Mouse (Mus musculus) G1E-ER4 (cell line): ENCODE measurements around the gene Ppfibp1. TPM values are rescaled to one million over a fixed set of nuclear protein-coding genes. Genes with fewer than 3 reads are reported as not detected.

Experiments
- GATA1 ChIP-seq: IDR thresholded peaks from one replicate; pipeline ENCODE4 v1.8.0; 2012; ENCODE audit warnings: low read length, inconsistent platforms
- polyA plus RNA-seq: library from polyadenylated mRNA; stranded (reverse); fragments of >175 nt; gene quantifications from 2 replicates; pipeline ENCODE4 v1.2.3, GENCODE M21; 2012

The Ppfibp1 gene
- 1.1 and 1.3 TPM in 2 replicates for polyA plus RNA-seq

- no peak for TF ChIP-seq GATA1
Measured at GRCm38 (mm10) chr6:146887958-146888659, at the start of gene Ppfibp1. Gene Ppfibp1, plus strand, starts transcription at chr6:146888487.

GRCm38 (mm10) chr6:146838863-146839262 is 49.4 kb upstream of the Ppfibp1 start:
- TF ChIP-seq GATA1, result no peak

- no peak for TF ChIP-seq GATA1
Measured at GRCm38 (mm10) chr6:146844867-146845266, 43.4 kb upstream of the Ppfibp1 start.

GRCm38 (mm10) chr6:146845347-146845746 is 42.9 kb upstream of the Ppfibp1 start:
- no peak for TF ChIP-seq GATA1

GRCm38 (mm10) chr6:146845961-146846750 is 42.1 kb upstream of the Ppfibp1 start:
- TF ChIP-seq GATA1, result no peak

- no peak for TF ChIP-seq GATA1
Measured at GRCm38 (mm10) chr6:146847402-146847801, 40.9 kb upstream of the Ppfibp1 start.

GRCm38 (mm10) chr6:146848281-146848680 is 40.0 kb upstream of the Ppfibp1 start:
- no peak for TF ChIP-seq GATA1

GRCm38 (mm10) chr6:146850050-146850449 is 38.2 kb upstream of the Ppfibp1 start, which contains the start of gene Smco2:
Gene Smco2, plus strand, starts transcription at chr6:146850104.
- TF ChIP-seq GATA1, result no peak

GRCm38 (mm10) chr6:146851916-146852315 is 36.4 kb upstream of the Ppfibp1 start:
- no peak for TF ChIP-seq GATA1

GRCm38 (mm10) chr6:146852739-146853138 is 35.5 kb upstream of the Ppfibp1 start:
- TF ChIP-seq GATA1, result no peak

- TF ChIP-seq GATA1, result no peak
Measured at GRCm38 (mm10) chr6:146855185-146855584, 33.1 kb upstream of the Ppfibp1 start.

GRCm38 (mm10) chr6:146857386-146857785 is 30.9 kb upstream of the Ppfibp1 start:
- no peak for TF ChIP-seq GATA1

- no peak for TF ChIP-seq GATA1
Measured at GRCm38 (mm10) chr6:146863154-146863553, 25.1 kb upstream of the Ppfibp1 start.

- no peak for TF ChIP-seq GATA1
Measured at GRCm38 (mm10) chr6:146865701-146866100, 22.6 kb upstream of the Ppfibp1 start.

- TF ChIP-seq GATA1, result no peak
Measured at GRCm38 (mm10) chr6:146871975-146872374, 16.3 kb upstream of the Ppfibp1 start.

GRCm38 (mm10) chr6:146874415-146874814 is 13.9 kb upstream of the Ppfibp1 start:
- TF ChIP-seq GATA1, result no peak

- TF ChIP-seq GATA1, result no peak
Measured at GRCm38 (mm10) chr6:146876820-146877219, 11.5 kb upstream of the Ppfibp1 start.
